Mouse (Mus musculus): ENCODE results near the gene Spin1.

DNA sequence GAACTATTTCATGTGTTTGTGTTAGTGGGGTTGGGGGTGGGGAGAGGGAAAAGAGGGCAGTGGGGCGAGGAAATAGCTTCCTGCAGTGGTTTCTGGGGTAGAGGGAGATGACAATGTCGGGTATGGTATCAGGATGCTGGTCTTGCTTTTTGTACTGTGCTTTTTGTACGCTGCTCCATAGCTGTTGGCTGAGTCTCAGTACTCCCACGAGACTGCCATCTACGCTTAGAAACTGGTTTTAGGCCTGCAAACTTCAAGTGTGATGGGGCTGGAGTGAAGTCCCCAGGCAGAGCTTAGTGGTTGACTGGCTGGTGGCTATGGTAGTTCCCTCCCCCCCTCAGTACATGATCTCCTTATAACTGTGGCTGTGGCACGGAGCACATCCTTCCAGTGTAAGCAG is 61.6 kb downstream of the Spin1 start:
- TF ChIP-seq MAX (IDR thresholded peaks at IDR 0.05) (no peak), CTCF (IDR thresholded peaks at IDR 0.05; ENCODE audit: control insufficient read depth, insufficient read depth, insufficient read length) (no peak), MYOG (IDR thresholded peaks at IDR 0.05; ENCODE audit: control insufficient read depth, extremely low read depth, insufficient read length) (no peak), USF1 (IDR thresholded peaks at IDR 0.05; ENCODE audit: low read depth) (no peak), CEBPB (IDR thresholded peaks at IDR 0.05; ENCODE audit: low read depth) (no peak), MYOD1 (IDR thresholded peaks at IDR 0.05; ENCODE audit: control insufficient read depth, insufficient read length, low read depth) (no peak), FOSL1 (IDR thresholded peaks at IDR 0.05; ENCODE audit: insufficient read depth, low read length, poor library complexity, severe bottlenecking) (no peak)
